Mouse (Mus musculus) forebrain, embryonic 13.5 days (tissue): Measurements from ENCODE around the gene Ifna14. TPM values are rescaled to one million over a fixed set of nuclear protein-coding genes. Genes with fewer than 3 reads are reported as not detected.

Experiments
- ATAC-seq: fragments of 200-750 bp; cut with Nextera tagmentation; 2 replicates; pipeline ENCODE4 v1.8.0; 2017
- H3K27ac ChIP-seq: fragments of 300-500 bp; sonication (generic); 2 replicates; pipeline ENCODE4 v1.5.1; 2015; ENCODE audit warnings: inconsistent platforms, mild to moderate bottlenecking, moderate library complexity
- H3K27me3 ChIP-seq: fragments of 300-500 bp; sonication (generic); 2 replicates; pipeline ENCODE4 v1.6.1; 2015; ENCODE audit warnings: mild to moderate bottlenecking, inconsistent platforms
- H3K36me3 ChIP-seq: fragments of 300-500 bp; sonication (generic); 2 replicates; pipeline ENCODE4 v1.6.1; 2015; ENCODE audit warnings: mild to moderate bottlenecking, inconsistent platforms; ENCODE audit not compliant: poor library complexity, severe bottlenecking
- H3K4me1 ChIP-seq: fragments of 300-500 bp; sonication (generic); 2 replicates; pipeline ENCODE4 v1.6.1; 2015; ENCODE audit warnings: inconsistent platforms
- H3K4me2 ChIP-seq: fragments of 300-500 bp; sonication (generic); 2 replicates; pipeline ENCODE4 v1.6.1; 2015; ENCODE audit warnings: inconsistent platforms, mild to moderate bottlenecking, moderate library complexity
- H3K4me3 ChIP-seq: fragments of 300-500 bp; sonication (generic); 2 replicates; pipeline ENCODE4 v1.5.1; 2015; ENCODE audit warnings: mild to moderate bottlenecking, inconsistent platforms
- H3K9ac ChIP-seq: fragments of 300-500 bp; sonication (generic); 2 replicates; pipeline ENCODE4 v1.6.1; 2015; ENCODE audit warnings: mild to moderate bottlenecking, inconsistent platforms
- H3K9me3 ChIP-seq: fragments of 300-500 bp; sonication (generic); replicated peaks from 2 replicates; pipeline ENCODE4 v1.6.1; 2016; ENCODE audit warnings: inconsistent platforms
- WGBS: fragments of 180-500 bp; shearing (Covaris S2); methylation state at CpG from one replicate; pipeline ENCODE4 v1.1.7; 2015; 5-methylcytosine and 5-hydroxymethylcytosine counted together
- polyA plus RNA-seq: library from polyadenylated mRNA; unstranded; fragments of >200 nt; fragmentation: Nextera tagmentation; extraction: Ambion mirVana; gene quantifications from 2 replicates; pipeline ENCODE4 v1.2.1, GENCODE M21; 2015

Gene Ifna14
- polyA plus RNA-seq, 1 experiment from 2014 or later = not detected

DNA sequence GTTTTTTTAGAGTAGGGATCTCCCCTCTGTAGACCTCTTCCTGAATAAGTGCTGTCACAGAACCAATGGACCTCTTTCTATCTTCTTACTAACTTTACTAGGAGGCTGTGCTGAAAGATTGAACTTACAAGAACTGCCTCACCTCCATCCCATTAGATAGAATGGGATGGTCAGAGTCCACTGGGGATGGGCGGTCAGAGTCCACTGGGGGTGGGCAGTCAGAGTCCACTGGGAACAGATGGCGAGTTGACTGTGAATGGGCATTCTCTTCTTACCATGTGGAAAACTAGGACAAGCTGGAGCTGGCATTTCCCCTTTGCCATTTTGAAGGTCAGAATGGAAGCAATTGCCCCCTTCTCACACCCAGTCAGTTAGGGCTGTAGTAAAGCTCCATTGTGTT lies 38.1 kb downstream of the Ifna14 start:
- Histone ChIP-seq H3K27ac (no peak overlapping the region), H3K9ac (no peak overlapping the region), H3K4me3 (no peak overlapping the region), H3K4me2 (no peak overlapping the region), H3K9me3 (no peaks in the 10 kb centered on the region), H3K27me3 (no peaks in the 10 kb centered on the region), H3K4me1 (no peaks in the 10 kb centered on the region), H3K36me3 (no peaks in the 10 kb centered on the region)
- 97% methylated on average over 2 of the region's 2 CpGs for WGBS
- ATAC-seq = no peak

- H3K9ac ChIP-seq = no peak overlapping the region
- ATAC-seq = no peak
- H3K4me1 ChIP-seq = no peaks in the 10 kb centered on the region
- 97% methylated on average over 2 of the region's 2 CpGs for WGBS
- H3K27me3 ChIP-seq = no peaks in the 10 kb centered on the region
- H3K9me3 ChIP-seq = no peaks in the 10 kb centered on the region
- H3K4me2 ChIP-seq = no peak overlapping the region
- H3K36me3 ChIP-seq = no peaks in the 10 kb centered on the region
- H3K27ac ChIP-seq = no peak overlapping the region
- no peak overlapping the region for H3K4me3 ChIP-seq
Measured at GRCm38 (mm10) chr4:88530892-88531291, 40.7 kb downstream of the Ifna14 start.

GRCm38 (mm10) chr4:88530271-88530670 lies 41.3 kb downstream of the Ifna14 start:
- ATAC-seq = no peak
- no peaks in the 10 kb centered on the region for H3K9me3 ChIP-seq
- H3K9ac ChIP-seq = no peak overlapping the region
- H3K4me2 ChIP-seq = no peak overlapping the region
- no peak overlapping the region for H3K4me3 ChIP-seq
- no peaks in the 10 kb centered on the region for H3K36me3 ChIP-seq
- no peak overlapping the region for H3K27ac ChIP-seq
- 78% methylated on average over 4 of the region's 4 CpGs for WGBS
- H3K27me3 ChIP-seq = no peaks in the 10 kb centered on the region
- H3K4me1 ChIP-seq = no peaks in the 10 kb centered on the region

DNA sequence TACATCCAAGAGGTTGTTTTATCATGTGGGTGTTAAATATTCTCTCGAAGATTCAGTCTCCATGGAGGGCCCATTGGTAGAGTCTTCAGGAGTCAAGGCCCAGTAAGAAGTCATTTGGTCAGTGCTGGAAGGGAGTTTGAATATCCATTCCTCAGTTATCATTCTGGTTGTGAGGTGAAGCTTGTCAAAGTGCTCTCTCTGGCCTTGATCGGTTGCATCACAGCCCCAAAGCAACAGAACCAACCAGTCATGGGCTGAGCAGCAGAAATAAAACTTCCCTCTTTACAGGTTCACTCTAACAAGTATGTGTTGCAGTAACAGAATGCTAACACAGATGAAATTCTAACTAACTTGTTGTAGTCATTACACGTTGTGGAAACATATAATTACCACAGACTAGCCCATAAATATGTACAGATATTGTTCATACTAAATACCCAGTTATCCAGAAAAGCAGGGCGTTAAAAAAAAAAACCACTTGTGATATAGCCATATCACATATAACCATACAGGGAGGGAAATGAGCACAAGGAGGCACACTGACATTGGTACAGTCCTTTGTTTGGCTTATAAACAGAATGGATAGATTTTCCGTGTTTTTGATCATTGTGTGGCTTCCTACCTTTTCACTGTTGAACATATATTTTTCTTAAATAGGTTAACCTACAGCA lies 45.1 kb downstream of the Ifna14 start:
- Histone ChIP-seq H3K4me1 (no peaks in the 10 kb centered on the region), H3K9me3 (no peaks in the 10 kb centered on the region), H3K4me3 (no peak overlapping the region), H3K4me2 (no peak overlapping the region), H3K27me3 (no peaks in the 10 kb centered on the region), H3K27ac (no peak overlapping the region), H3K9ac (no peak overlapping the region), H3K36me3 (no peaks in the 10 kb centered on the region)
- no peak for ATAC-seq
- 90% methylated on average over 5 of the region's 5 CpGs for WGBS

GRCm38 (mm10) chr4:88525393-88525792 lies 46.2 kb downstream of the Ifna14 start:
- H3K4me2 ChIP-seq = no peak overlapping the region
- 86% methylated on average over 3 of the region's 3 CpGs for WGBS
- no peaks in the 10 kb centered on the region for H3K4me1 ChIP-seq
- H3K9me3 ChIP-seq = no peaks in the 10 kb centered on the region
- no peak for ATAC-seq
- H3K27ac ChIP-seq = no peak overlapping the region
- no peak overlapping the region for H3K4me3 ChIP-seq
- H3K36me3 ChIP-seq = no peaks in the 10 kb centered on the region
- no peak overlapping the region for H3K9ac ChIP-seq
- H3K27me3 ChIP-seq = no peaks in the 10 kb centered on the region

DNA sequence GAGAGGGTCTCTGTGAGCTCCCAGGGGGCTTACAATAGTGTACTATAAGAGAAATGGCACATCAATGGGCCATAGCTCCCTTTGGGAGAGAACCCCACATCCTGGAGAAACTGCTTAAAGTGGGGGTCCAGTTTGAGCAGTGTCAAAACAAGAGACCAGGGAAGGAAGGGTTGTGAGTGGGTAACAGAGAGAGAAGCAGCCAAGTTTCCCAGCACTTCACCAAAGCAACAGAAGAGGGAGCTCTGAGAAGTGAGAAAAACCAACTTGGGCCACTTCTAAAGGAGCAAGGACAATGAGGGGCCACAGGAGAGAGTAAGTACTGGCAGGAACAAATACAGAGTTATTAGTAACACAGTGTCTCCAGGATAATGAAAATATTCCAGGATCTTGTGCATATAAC lies 48.4 kb downstream of the Ifna14 start:
- H3K4me1 ChIP-seq = 0 out of 2 replicates have a peak, but pooled peaks cover 3% of the 10 kb centered on the region
- H3K27ac ChIP-seq = no peak overlapping the region
- H3K4me3 ChIP-seq = no peak overlapping the region
- no peak overlapping the region for H3K9ac ChIP-seq
- H3K36me3 ChIP-seq = no peaks in the 10 kb centered on the region
- H3K4me2 ChIP-seq = no peak overlapping the region
- ATAC-seq = no peak
- no peaks in the 10 kb centered on the region for H3K9me3 ChIP-seq
- H3K27me3 ChIP-seq = no peaks in the 10 kb centered on the region

- Histone ChIP-seq H3K4me1 (0 out of 2 replicates have a peak, but pooled peaks cover 9% of the 10 kb centered on the region), H3K9me3 (no peaks in the 10 kb centered on the region), H3K9ac (no peak within 1 kb of the TSS), H3K36me3 (no peaks in the 10 kb centered on the region), H3K4me3 (no peak within 1 kb of the TSS), H3K27me3 (no peaks in the 10 kb centered on the region), H3K27ac (no peak within 1 kb of the TSS), H3K4me2 (no peak within 1 kb of the TSS)
- no peak for ATAC-seq
- WGBS = 97% methylated on average over 4 of the region's 4 CpGs
Measured at GRCm38 (mm10) chr4:88522674-88523073, 48.9 kb downstream of the Ifna14 start, which contains the start of gene Ifnb1. TSS of gene Ifnb1 (minus strand) at chr4:88522774.

Other genes with a start within 250 kb of the Ifna14 start
- 1.9 and 2.0 TPM in 2 replicates for gene Hacd4, start 132.9 kb downstream of the Ifna14 start, polyA plus RNA-seq
- gene Ifnb1, start 49.0 kb downstream of the Ifna14 start, polyA plus RNA-seq = not detected in 2 replicates
- not detected in 2 replicates for gene Ifna15, start 13.6 kb downstream of the Ifna14 start, polyA plus RNA-seq
- gene Ifna9, start 20.6 kb upstream of the Ifna14 start, polyA plus RNA-seq = not detected in 2 replicates
- gene Ifna12, start 31.6 kb upstream of the Ifna14 start, polyA plus RNA-seq = not detected in 2 replicates
- not detected in 2 replicates for gene C87499, start 62.6 kb upstream of the Ifna14 start, polyA plus RNA-seq
- not detected in 2 replicates for gene Ifna13, start 72.7 kb upstream of the Ifna14 start, polyA plus RNA-seq
- not detected in 2 replicates for gene Ifna16, start 105.1 kb upstream of the Ifna14 start, polyA plus RNA-seq
- gene Ifna2, start 112.1 kb upstream of the Ifna14 start, polyA plus RNA-seq = not detected in 2 replicates
- gene Ifnab, start 119.6 kb upstream of the Ifna14 start, polyA plus RNA-seq = not detected in 2 replicates
- 1.1 and 2.1 TPM in 2 replicates for gene Gm26566, start 150.0 kb upstream of the Ifna14 start, polyA plus RNA-seq
- 120 and 125 TPM in 2 replicates for gene Klhl9, start 150.7 kb upstream of the Ifna14 start, polyA plus RNA-seq
- not detected in 2 replicates for gene Gm13271, start 183.1 kb upstream of the Ifna14 start, polyA plus RNA-seq
- 0.17 TPM in 1 of 2 replicates, not detected in the other for gene Gm13283, start 188.3 kb upstream of the Ifna14 start, polyA plus RNA-seq
- not detected in 2 replicates for gene Gm13290, start 202.0 kb upstream of the Ifna14 start, polyA plus RNA-seq
- gene Gm13289, start 205.1 kb upstream of the Ifna14 start, polyA plus RNA-seq = not detected in 2 replicates
- gene Gm13272, start 208.1 kb upstream of the Ifna14 start, polyA plus RNA-seq = not detected in 2 replicates
- gene Ifnz, start 210.3 kb upstream of the Ifna14 start, polyA plus RNA-seq = 0.18 TPM in 1 of 2 replicates, not detected in the other
- gene Gm13276, start 213.9 kb upstream of the Ifna14 start, polyA plus RNA-seq = not detected in 2 replicates
- gene Gm13277, start 216.8 kb upstream of the Ifna14 start, polyA plus RNA-seq = not detected in 2 replicates
- not detected in 2 replicates for gene Gm13278, start 219.8 kb upstream of the Ifna14 start, polyA plus RNA-seq
- not detected in 2 replicates for gene Gm13275, start 222.7 kb upstream of the Ifna14 start, polyA plus RNA-seq
- not detected in 2 replicates for gene Gm13279, start 225.6 kb upstream of the Ifna14 start, polyA plus RNA-seq
- 0.43 TPM in 1 of 2 replicates, not detected in the other for gene Gm13285, start 227.9 kb upstream of the Ifna14 start, polyA plus RNA-seq
- not detected in 2 replicates for gene Gm13287, start 231.5 kb upstream of the Ifna14 start, polyA plus RNA-seq
- not detected in 2 replicates for gene Gm13288, start 233.7 kb upstream of the Ifna14 start, polyA plus RNA-seq
- gene Ifna7, start 244.4 kb upstream of the Ifna14 start, polyA plus RNA-seq = not detected in 2 replicates
- gene Ifna11, start 248.2 kb upstream of the Ifna14 start, polyA plus RNA-seq = not detected in 2 replicates